Mouse (Mus musculus): ENCODE measurements around the gene Psmb4. TPM values are rescaled to one million over a fixed set of nuclear protein-coding genes. Genes with fewer than 3 reads are reported as not detected.

Gene Psmb4
- polyA plus RNA-seq, 1 experiment from 2014 or later: 353 TPM

- Histone ChIP-seq H3K4me2 (ENCODE audit: low read length) (peak overlapping the region; percentile 90), H3K9ac (ENCODE audit: low read depth, low read length) (peak overlapping the region; percentile 89), H3K36me3 (ENCODE audit: control insufficient read depth, insufficient read depth, low read length) (no peaks in the 10 kb centered on the region), H3K27me3 (ENCODE audit: control insufficient read depth, insufficient read depth, low read depth, low read length) (no peaks in the 10 kb centered on the region), H3K4me1 (ENCODE audit: control insufficient read depth, insufficient read depth, low read length) (peaks cover 19% of the 10 kb centered on the region), H3K9me3 (replicated peaks; ENCODE audit: control insufficient read depth, low read length, poor library complexity, severe bottlenecking) (no peaks in the 10 kb centered on the region), H3K27ac (ENCODE audit: low read length) (peak overlapping the region; percentile 100), H3K4me3 (ENCODE audit: low read depth, low read length) (peak overlapping the region; percentile 69)
- WGBS: 1% methylated on average over 15 of the region's 62 CpGs
- ATAC-seq: peak; percentile 85
Observed at GRCm38 (mm10) chr3:94837959-94838496, 48.7 kb downstream of the Psmb4 start.

- 0% methylated on average over 32 of the region's 57 CpGs for WGBS
- H3K9me3 ChIP-seq (replicated peaks; ENCODE audit: control insufficient read depth, low read length, poor library complexity, severe bottlenecking): no peaks in the 10 kb centered on the region
- no peaks in the 10 kb centered on the region for H3K36me3 ChIP-seq (ENCODE audit: control insufficient read depth, insufficient read depth, low read length)
- peak within 1 kb of the TSS; percentile 90 for H3K4me2 ChIP-seq (ENCODE audit: low read length)
- H3K4me3 ChIP-seq (ENCODE audit: low read depth, low read length): peak within 1 kb of the TSS; percentile 69
- ATAC-seq: peak; percentile 91
- H3K9ac ChIP-seq (ENCODE audit: low read depth, low read length): peak within 1 kb of the TSS; percentile 89
- H3K27me3 ChIP-seq (ENCODE audit: control insufficient read depth, insufficient read depth, low read depth, low read length): no peaks in the 10 kb centered on the region
- peaks cover 19% of the 10 kb centered on the region for H3K4me1 ChIP-seq (ENCODE audit: control insufficient read depth, insufficient read depth, low read length)
- peak within 1 kb of the TSS; percentile 100 for H3K27ac ChIP-seq (ENCODE audit: low read length)
Observed at GRCm38 (mm10) chr3:94837183-94837890, 49.4 kb downstream of the Psmb4 start, which contains the start of gene Pogz. Pogz (plus strand) TSS chr3:94837567.

GRCm38 (mm10) chr3:94835396-94835795 lies 51.4 kb downstream of the Psmb4 start:
- Histone ChIP-seq H3K4me2 (ENCODE audit: low read length) (no peak overlapping the region), H3K4me3 (ENCODE audit: low read depth, low read length) (no peak overlapping the region), H3K27ac (ENCODE audit: low read length) (no peak overlapping the region), H3K36me3 (ENCODE audit: control insufficient read depth, insufficient read depth, low read length) (no peaks in the 10 kb centered on the region), H3K9ac (ENCODE audit: low read depth, low read length) (no peak overlapping the region), H3K27me3 (ENCODE audit: control insufficient read depth, insufficient read depth, low read depth, low read length) (no peaks in the 10 kb centered on the region), H3K4me1 (ENCODE audit: control insufficient read depth, insufficient read depth, low read length) (peaks cover 14% of the 10 kb centered on the region), H3K9me3 (replicated peaks; ENCODE audit: control insufficient read depth, low read length, poor library complexity, severe bottlenecking) (no peaks in the 10 kb centered on the region)
- ATAC-seq: no peak
- WGBS: 82% methylated on average over 3 of the region's 3 CpGs

Other genes with a start within 250 kb of the Psmb4 start
- not detected in 2 replicates for gene Gm10972, start 243.8 kb downstream of the Psmb4 start, polyA plus RNA-seq (2015; fragmentation: Nextera tagmentation; extraction: Ambion mirVana)
- 5.9 and 6.7 TPM in 2 replicates for gene Tuft1, start 228.1 kb downstream of the Psmb4 start, polyA plus RNA-seq (2015; fragmentation: Nextera tagmentation; extraction: Ambion mirVana)
- 0.97 TPM in 1 of 2 replicates, not detected in the other for gene Selenbp2, start 193.4 kb downstream of the Psmb4 start, polyA plus RNA-seq (2015; fragmentation: Nextera tagmentation; extraction: Ambion mirVana)
- gene Cgn, start 100.5 kb downstream of the Psmb4 start, polyA plus RNA-seq (2015; fragmentation: Nextera tagmentation; extraction: Ambion mirVana): 14.2 and 16.9 TPM in 2 replicates
- gene Pogz, start 49.4 kb downstream of the Psmb4 start, polyA plus RNA-seq (2015; fragmentation: Nextera tagmentation; extraction: Ambion mirVana): 21.1 and 23.5 TPM in 2 replicates
- 10.8 and 12.4 TPM in 2 replicates for gene Selenbp1, start 46.1 kb upstream of the Psmb4 start, polyA plus RNA-seq (2015; fragmentation: Nextera tagmentation; extraction: Ambion mirVana)
- 6.2 and 7.5 TPM in 2 replicates for gene Rfx5, start 67.1 kb upstream of the Psmb4 start, polyA plus RNA-seq (2015; fragmentation: Nextera tagmentation; extraction: Ambion mirVana)
- gene Pi4kb, start 87.8 kb upstream of the Psmb4 start, polyA plus RNA-seq (2015; fragmentation: Nextera tagmentation; extraction: Ambion mirVana): 21.1 and 22.4 TPM in 2 replicates
- gene Zfp687, start 128.5 kb upstream of the Psmb4 start, polyA plus RNA-seq (2015; fragmentation: Nextera tagmentation; extraction: Ambion mirVana): 17.6 and 18.7 TPM in 2 replicates
- gene Psmd4, start 155.7 kb upstream of the Psmb4 start, polyA plus RNA-seq (2015; fragmentation: Nextera tagmentation; extraction: Ambion mirVana): 253 and 254 TPM in 2 replicates
- 15.0 and 17.0 TPM in 2 replicates for gene Pip5k1a, start 220.0 kb upstream of the Psmb4 start, polyA plus RNA-seq (2015; fragmentation: Nextera tagmentation; extraction: Ambion mirVana)
- 170 and 184 TPM in 2 replicates for gene Vps72, start 224.1 kb upstream of the Psmb4 start, polyA plus RNA-seq (2015; fragmentation: Nextera tagmentation; extraction: Ambion mirVana)
- 1.1 TPM in 2 replicates for gene Tmod4, start 237.5 kb upstream of the Psmb4 start, polyA plus RNA-seq (2015; fragmentation: Nextera tagmentation; extraction: Ambion mirVana)
- 79.5 and 79.8 TPM in 2 replicates for gene Scnm1, start 247.1 kb upstream of the Psmb4 start, polyA plus RNA-seq (2015; fragmentation: Nextera tagmentation; extraction: Ambion mirVana)
- 53.8 and 57.6 TPM in 2 replicates for gene Lysmd1, start 247.1 kb upstream of the Psmb4 start, polyA plus RNA-seq (2015; fragmentation: Nextera tagmentation; extraction: Ambion mirVana)

Measured in midbrain, embryonic 16.5 days (tissue).